Mouse (Mus musculus) neural tube, embryonic 15.5 days (tissue): ENCODE results near the gene Zfp689. TPM values are rescaled to one million over a fixed set of nuclear protein-coding genes. Genes with fewer than 3 reads are reported as not detected.
A peak's percentile ranks its signal among the peaks of the same experiment; 100 is the strongest.
"Not testable (repeated sequence)": the region's sequence is repeated elsewhere in the genome, so short reads cannot be mapped to it uniquely, and the experiment has no call there.

Source experiments
- ATAC-seq: fragments of 200-750 bp; cut with Nextera tagmentation; 2 replicates; pipeline ENCODE4 v1.8.0; 2017; ENCODE audit warnings: mild to moderate bottlenecking, moderate TSS enrichment, moderate library complexity; ENCODE audit not compliant: low FRiP score
- H3K27ac ChIP-seq: fragments of 300-500 bp; sonication (generic); replicated peaks from 2 replicates; pipeline ENCODE4 v1.5.1; 2015; ENCODE audit warnings: mild to moderate bottlenecking, inconsistent platforms
- H3K27me3 ChIP-seq: fragments of 300-500 bp; sonication (generic); replicated peaks from 2 replicates; pipeline ENCODE4 v1.6.1; 2015; ENCODE audit warnings: inconsistent platforms
- H3K36me3 ChIP-seq: fragments of 300-500 bp; sonication (generic); 2 replicates; pipeline ENCODE4 v1.6.1; 2015; ENCODE audit warnings: inconsistent platforms
- H3K4me1 ChIP-seq: fragments of 300-500 bp; sonication (generic); 2 replicates; pipeline ENCODE4 v1.6.1; 2015; ENCODE audit warnings: inconsistent platforms
- H3K4me2 ChIP-seq: fragments of 300-500 bp; sonication (generic); 2 replicates; pipeline ENCODE4 v1.6.1; 2015; ENCODE audit warnings: inconsistent platforms, mild to moderate bottlenecking, moderate library complexity
- H3K4me3 ChIP-seq: fragments of 300-500 bp; sonication (generic); replicated peaks from 2 replicates; pipeline ENCODE4 v1.5.1; 2015; ENCODE audit warnings: mild to moderate bottlenecking, inconsistent platforms
- H3K9ac ChIP-seq: fragments of 300-500 bp; sonication (generic); replicated peaks from 2 replicates; pipeline ENCODE4 v1.6.1; 2015; ENCODE audit warnings: mild to moderate bottlenecking, inconsistent platforms
- H3K9me3 ChIP-seq: fragments of 300-500 bp; sonication (generic); replicated peaks from 2 replicates; pipeline ENCODE4 v1.6.1; 2016; ENCODE audit warnings: inconsistent platforms
- WGBS: fragments of 180-500 bp; shearing (Covaris S2); methylation state at CpG from one replicate; pipeline ENCODE4 v1.1.7; 2015; ENCODE audit warnings: mixed read lengths; 5-methylcytosine and 5-hydroxymethylcytosine counted together
- polyA plus RNA-seq: library from polyadenylated mRNA; unstranded; fragments of >200 nt; fragmentation: Nextera tagmentation; extraction: Ambion mirVana; gene quantifications from 2 replicates; pipeline ENCODE4 v1.2.1, GENCODE M21; 2015

Zfp689 gene
- 13.4 TPM in 2 replicates for polyA plus RNA-seq

DNA sequence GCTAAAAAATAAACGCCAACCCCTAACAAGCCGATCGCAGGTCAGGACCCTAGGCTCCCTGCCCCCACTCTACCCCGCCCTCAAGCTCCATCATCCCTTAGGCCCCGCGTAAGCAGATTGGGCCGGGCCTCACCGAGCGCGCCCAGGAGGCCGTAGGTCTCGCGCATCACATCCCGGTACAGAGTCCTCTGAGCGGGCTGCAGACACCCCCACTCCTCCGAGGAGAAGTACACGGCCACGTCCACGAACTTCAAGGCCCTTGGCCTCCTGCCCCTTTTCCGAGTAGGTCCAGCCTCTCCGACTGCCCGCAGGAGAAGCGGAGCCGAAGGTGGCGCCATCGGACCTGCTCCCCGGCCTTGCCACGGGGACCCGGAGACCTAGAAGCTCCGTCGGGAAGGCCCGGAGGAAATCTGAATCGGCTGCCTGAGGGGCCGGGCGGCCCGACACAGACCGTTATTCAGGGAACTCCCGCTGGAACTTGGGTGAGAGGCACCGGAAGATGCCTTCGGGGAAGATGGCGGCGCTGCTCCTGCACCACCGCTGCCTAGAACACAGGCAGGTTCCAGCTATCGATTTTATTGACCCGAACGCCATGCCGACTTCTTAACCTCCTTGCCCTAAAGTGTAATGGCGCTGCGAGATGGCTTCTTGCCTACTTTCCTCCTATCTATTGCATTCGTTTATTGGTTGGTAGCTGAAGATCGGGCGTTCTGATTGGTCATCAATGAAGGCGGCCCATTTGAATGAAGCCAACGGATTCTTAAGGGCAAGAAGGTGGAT is at the start of gene Zfp689:
Zfp689 (minus strand) TSS at position 638 of the 780 bp plus-strand sequence.
- H3K4me3 ChIP-seq, result peak within 1 kb of the TSS; percentile 87
- H3K27me3 ChIP-seq, result no peaks in the 10 kb centered on the region
- H3K4me1 ChIP-seq, result peaks cover 49% of the 10 kb centered on the region
- H3K9me3 ChIP-seq, result no peaks in the 10 kb centered on the region
- under 1% methylated on average over 54 of the region's 54 CpGs for whole genome bisulfite sequencing
- peaks cover 32% of the 10 kb centered on the region for H3K36me3 ChIP-seq
- H3K9ac ChIP-seq, result peak within 1 kb of the TSS; percentile 90
- peak within 1 kb of the TSS; percentile 94 for H3K27ac ChIP-seq
- peak; percentile 96 for ATAC-seq
- H3K4me2 ChIP-seq, result peak within 1 kb of the TSS; percentile 83

DNA sequence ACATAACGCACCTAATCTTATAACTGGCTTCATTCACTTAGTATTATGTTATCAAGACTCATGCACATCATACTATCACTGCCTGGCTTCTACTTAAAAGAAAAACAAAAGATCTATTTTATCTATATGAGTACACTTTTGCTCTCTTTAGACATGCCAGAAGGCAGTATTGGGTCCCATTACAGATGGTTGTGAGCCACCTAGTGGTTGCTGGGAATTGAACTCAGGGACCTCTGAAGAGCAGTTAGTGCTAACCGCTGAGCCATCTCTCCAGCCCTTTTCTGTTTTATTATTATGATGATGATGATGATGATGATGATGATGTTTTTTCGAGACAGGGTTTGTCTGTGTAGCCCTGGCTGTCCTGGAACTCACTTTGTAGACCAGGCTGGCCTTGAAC is 49.4 kb upstream of the Zfp689 start:
- 40% methylated on average over 3 of the region's 3 CpGs for WGBS
- H3K4me2 ChIP-seq, result no peak overlapping the region
- no peak overlapping the region for H3K27ac ChIP-seq
- no peak overlapping the region for H3K9ac ChIP-seq
- H3K4me3 ChIP-seq, result no peak overlapping the region
- H3K27me3 ChIP-seq, result no peaks in the 10 kb centered on the region
- ATAC-seq, result no peak
- no peaks in the 10 kb centered on the region for H3K9me3 ChIP-seq
- no peaks in the 10 kb centered on the region for H3K4me1 ChIP-seq
- H3K36me3 ChIP-seq, result no peaks in the 10 kb centered on the region

DNA sequence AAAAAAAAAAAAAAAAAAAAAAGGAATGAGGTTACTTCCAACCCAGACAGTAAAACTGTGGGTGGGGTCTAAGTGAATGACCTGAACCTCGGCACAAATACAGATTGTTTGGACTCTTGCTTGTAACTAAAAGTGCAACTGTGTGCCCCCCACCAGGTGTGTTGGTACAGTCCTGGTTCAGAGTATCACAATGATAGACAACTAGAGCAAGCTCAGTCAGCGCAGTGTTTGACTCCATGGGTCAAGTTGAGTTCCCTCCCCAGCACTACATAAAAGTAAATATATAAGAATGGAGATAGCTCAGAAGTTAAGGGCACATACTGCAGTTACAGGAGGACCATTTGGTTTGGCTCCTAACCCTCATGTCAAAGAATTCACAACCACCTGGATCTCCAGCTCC is 48.4 kb upstream of the Zfp689 start:
- 88% methylated on average over 2 of the region's 2 CpGs for WGBS
- H3K4me1 ChIP-seq, result no peaks in the 10 kb centered on the region
- no peaks in the 10 kb centered on the region for H3K27me3 ChIP-seq
- H3K9me3 ChIP-seq, result no peaks in the 10 kb centered on the region
- ATAC-seq, result no peak
- H3K4me2 ChIP-seq, result no peak overlapping the region
- no peak overlapping the region for H3K27ac ChIP-seq
- no peak overlapping the region for H3K9ac ChIP-seq
- no peaks in the 10 kb centered on the region for H3K36me3 ChIP-seq
- H3K4me3 ChIP-seq, result no peak overlapping the region

DNA sequence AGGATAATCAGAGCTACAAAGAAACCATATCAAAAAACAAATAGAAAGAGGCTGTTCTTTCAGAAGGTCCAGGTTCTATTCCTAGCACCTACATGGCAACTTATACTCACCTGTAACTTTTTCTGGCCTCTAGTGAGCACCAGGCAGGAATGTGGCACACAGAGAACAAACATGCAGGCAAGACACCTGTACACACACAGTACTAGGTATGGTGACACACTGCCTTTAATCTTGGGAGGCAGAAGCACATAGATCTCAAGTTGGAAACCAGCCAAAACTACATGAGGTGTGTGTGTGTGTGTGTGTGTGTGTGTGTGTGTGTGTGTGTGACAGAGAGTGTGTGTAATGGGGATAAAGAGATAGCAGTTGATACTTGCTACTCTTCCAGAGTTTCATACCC is 45.7 kb upstream of the Zfp689 start:
- Histone ChIP-seq H3K27ac (no peak overlapping the region), H3K9me3 (no peaks in the 10 kb centered on the region), H3K27me3 (no peaks in the 10 kb centered on the region), H3K36me3 (peaks cover 25% of the 10 kb centered on the region), H3K4me1 (no peaks in the 10 kb centered on the region), H3K9ac (no peak overlapping the region), H3K4me2 (no peak overlapping the region), H3K4me3 (no peak overlapping the region)
- no peak for ATAC-seq

DNA sequence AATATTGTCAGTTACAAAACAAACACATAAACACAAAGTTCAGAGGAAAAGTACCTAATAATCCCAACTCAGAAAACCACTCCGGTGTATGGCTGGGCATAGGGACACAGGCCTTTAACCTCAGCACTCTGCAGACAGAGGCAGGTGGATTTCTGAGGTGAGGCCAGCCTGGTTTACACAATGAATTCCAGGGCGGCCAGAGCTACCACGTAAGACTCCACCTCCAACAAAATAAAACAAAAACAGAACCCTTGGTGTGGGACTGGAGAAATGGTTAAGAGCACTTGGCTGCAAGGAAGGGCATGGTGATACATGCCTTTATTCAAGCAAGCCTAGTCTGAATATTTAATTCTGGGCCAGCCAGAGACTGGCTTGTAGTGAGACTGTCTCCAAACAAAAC is 42.9 kb upstream of the Zfp689 start:
- H3K27me3 ChIP-seq, result no peaks in the 10 kb centered on the region
- H3K27ac ChIP-seq, result no peak overlapping the region
- no peak for ATAC-seq
- peaks cover 51% of the 10 kb centered on the region for H3K36me3 ChIP-seq
- no peak overlapping the region for H3K9ac ChIP-seq
- 94% methylated on average over 3 of the region's 3 CpGs for WGBS
- H3K4me1 ChIP-seq, result no peaks in the 10 kb centered on the region
- no peak overlapping the region for H3K4me3 ChIP-seq
- no peaks in the 10 kb centered on the region for H3K9me3 ChIP-seq
- H3K4me2 ChIP-seq, result no peak overlapping the region

DNA sequence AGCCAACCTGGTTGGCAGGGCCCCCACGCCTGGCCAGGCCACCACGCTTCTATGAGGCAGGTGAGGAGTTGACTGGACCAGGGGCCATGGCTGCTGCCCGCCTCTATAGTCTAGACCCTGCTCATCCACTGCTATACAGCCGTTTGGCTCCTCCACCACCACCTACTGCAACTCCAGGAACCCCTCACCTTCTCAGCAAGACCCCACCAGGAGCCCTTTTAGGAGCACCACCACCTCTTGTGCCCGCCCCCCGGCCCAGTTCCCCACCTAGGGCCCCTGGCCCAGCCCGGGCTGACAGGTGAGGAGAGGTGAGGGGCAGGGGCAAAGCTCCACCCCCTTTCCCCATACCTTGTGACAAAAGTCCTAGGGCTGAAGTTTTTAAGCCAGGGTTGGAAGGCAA is 41.0 kb upstream of the Zfp689 start:
- H3K4me2 ChIP-seq, result no peak overlapping the region
- H3K36me3 ChIP-seq, result peaks cover 69% of the 10 kb centered on the region
- ATAC-seq, result no peak
- no peaks in the 10 kb centered on the region for H3K4me1 ChIP-seq
- no peak overlapping the region for H3K27ac ChIP-seq
- 95% methylated on average over 7 of the region's 7 CpGs for WGBS
- no peak overlapping the region for H3K4me3 ChIP-seq
- no peak overlapping the region for H3K9ac ChIP-seq
- H3K9me3 ChIP-seq, result no peaks in the 10 kb centered on the region
- no peaks in the 10 kb centered on the region for H3K27me3 ChIP-seq

DNA sequence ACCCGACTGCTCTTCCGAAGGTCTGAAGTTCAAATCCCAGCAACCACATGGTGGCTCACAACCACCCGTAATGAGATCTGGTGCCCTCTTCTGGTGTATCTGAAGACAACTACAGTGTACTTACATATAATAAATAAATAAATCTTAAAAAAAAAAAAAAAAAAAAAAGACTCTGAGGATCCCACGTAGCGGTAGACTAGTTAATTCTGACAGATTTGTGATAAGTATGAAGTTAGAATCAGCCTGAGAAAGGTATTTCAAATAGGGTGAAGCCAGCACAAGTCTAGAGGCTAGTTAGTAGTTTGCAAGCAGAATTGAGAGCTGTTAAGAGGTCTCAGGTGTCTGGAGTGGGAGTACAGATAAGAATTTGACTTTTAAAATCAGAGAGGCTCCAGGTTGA is 39.4 kb upstream of the Zfp689 start:
- H3K9me3 ChIP-seq, H3K4me2 ChIP-seq, ATAC-seq, H3K27me3 ChIP-seq, H3K27ac ChIP-seq, H3K4me3 ChIP-seq, H3K9ac ChIP-seq, H3K4me1 ChIP-seq: not testable (repeated sequence)
- H3K36me3 ChIP-seq, result peaks cover 81% of the 10 kb centered on the region
- WGBS, result 68% methylated on average over 5 of the region's 5 CpGs

DNA sequence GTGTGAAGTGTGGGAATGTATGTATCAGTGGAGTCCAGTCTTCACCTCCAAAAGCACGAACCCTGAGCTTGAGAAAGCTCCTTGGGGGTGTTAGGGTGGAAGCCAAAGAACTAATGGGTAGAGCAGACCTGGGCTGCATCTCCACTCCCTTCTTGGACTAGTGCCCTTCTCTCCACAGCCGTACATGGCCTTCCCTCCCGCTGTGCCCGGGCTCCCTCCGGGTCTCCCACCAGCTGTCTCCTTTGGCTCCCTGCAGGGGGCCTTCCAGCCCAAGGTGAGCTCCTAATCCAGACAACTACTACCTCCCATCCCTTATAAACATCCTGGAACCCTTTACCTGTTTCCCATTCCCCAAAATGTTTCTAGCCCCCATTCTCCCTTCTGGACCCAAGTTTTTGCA is 36.5 kb upstream of the Zfp689 start:
- no peak overlapping the region for H3K27ac ChIP-seq
- no peak for ATAC-seq
- H3K9me3 ChIP-seq, result no peaks in the 10 kb centered on the region
- H3K27me3 ChIP-seq, result no peaks in the 10 kb centered on the region
- H3K4me1 ChIP-seq, result peaks cover 28% of the 10 kb centered on the region
- H3K9ac ChIP-seq, result no peak overlapping the region
- no peak overlapping the region for H3K4me3 ChIP-seq
- 79% methylated on average over 5 of the region's 5 CpGs for WGBS
- H3K36me3 ChIP-seq, result peaks cover 83% of the 10 kb centered on the region
- H3K4me2 ChIP-seq, result no peak overlapping the region

DNA sequence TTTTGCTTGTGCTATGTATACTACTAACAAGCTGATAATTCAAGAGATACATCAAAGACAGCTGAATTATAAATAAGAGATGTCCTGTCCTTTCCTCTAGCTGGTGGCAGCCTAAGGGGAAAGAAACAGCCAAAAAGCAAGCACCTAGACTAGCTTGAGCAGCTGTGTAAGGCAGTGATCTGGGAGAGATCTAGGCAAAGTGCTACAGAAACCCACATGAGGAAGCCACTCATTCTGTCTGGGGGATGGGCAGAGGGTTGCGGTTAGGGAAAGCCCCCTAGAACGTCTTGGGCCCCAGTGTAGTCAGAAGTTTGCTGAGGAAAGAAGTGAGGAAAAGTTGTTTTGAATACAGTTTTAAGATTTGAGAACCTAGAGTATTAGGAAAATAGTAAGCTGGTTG is 31.4 kb upstream of the Zfp689 start:
- ATAC-seq, result no peak
- 64% methylated on average over 2 of the region's 2 CpGs for WGBS
- Histone ChIP-seq H3K9ac (peak overlapping the region; percentile 87), H3K4me2 (peak overlapping the region; percentile 97), H3K36me3 (peaks cover 47% of the 10 kb centered on the region), H3K9me3 (no peaks in the 10 kb centered on the region), H3K4me1 (peaks cover 46% of the 10 kb centered on the region), H3K27ac (peak overlapping the region; percentile 99; the same call in 1 of the 2 replicates), H3K27me3 (no peaks in the 10 kb centered on the region), H3K4me3 (peak overlapping the region; percentile 99)

DNA sequence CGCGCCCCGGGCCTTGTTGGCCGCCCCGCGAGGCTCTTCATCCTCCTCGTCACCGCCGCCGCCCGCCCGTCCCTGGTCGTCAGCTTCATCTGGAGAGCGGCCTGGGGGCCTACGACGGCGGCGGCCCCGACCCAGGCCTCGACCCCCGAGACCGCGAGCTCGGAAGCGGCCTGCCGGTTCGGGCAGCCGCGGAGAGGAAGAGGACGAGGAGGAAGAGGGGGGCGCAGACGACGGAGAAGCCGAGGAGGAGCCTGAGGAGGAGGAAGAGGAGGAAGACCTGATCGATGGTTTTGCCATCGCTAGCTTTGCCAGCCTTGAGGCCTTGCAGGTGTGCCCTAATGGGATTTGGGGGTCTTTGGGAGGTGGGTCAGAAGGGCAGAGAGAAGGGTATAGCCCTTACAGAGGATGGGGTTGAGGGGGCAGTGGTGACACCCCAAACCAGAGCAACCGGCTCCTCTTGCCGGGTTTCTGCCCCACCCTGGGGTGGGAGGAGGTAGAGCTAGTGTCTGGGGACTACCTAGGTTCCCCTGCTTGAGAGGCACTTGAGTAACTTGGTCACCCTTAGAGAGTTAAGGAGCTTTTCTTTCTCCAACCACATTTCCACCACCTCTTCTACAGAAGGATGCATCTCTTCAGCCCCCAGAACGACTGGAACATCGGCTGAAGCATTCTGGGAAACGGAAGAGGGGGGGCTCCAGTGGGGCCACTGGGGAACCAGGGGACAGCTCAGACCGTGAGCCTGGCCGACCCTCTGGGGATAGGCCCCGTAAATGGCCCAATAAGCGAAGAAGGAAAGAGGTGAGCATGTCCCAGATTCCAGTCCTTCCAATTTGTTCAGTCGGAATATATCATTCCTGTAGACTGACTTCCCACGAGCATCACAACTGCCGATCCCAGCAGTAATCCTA is 30.6 kb upstream of the Zfp689 start:
- H3K9ac ChIP-seq, result peak overlapping the region; percentile 87
- 4% methylated on average over 47 of the region's 48 CpGs for WGBS
- peak overlapping the region; percentile 99 for H3K4me3 ChIP-seq
- no peaks in the 10 kb centered on the region for H3K9me3 ChIP-seq
- peak overlapping the region; percentile 97 for H3K4me2 ChIP-seq
- peaks cover 47% of the 10 kb centered on the region for H3K36me3 ChIP-seq
- H3K27me3 ChIP-seq, result no peaks in the 10 kb centered on the region
- no peak for ATAC-seq
- peak overlapping the region; percentile 99 for H3K27ac ChIP-seq
- H3K4me1 ChIP-seq, result peaks cover 46% of the 10 kb centered on the region

DNA sequence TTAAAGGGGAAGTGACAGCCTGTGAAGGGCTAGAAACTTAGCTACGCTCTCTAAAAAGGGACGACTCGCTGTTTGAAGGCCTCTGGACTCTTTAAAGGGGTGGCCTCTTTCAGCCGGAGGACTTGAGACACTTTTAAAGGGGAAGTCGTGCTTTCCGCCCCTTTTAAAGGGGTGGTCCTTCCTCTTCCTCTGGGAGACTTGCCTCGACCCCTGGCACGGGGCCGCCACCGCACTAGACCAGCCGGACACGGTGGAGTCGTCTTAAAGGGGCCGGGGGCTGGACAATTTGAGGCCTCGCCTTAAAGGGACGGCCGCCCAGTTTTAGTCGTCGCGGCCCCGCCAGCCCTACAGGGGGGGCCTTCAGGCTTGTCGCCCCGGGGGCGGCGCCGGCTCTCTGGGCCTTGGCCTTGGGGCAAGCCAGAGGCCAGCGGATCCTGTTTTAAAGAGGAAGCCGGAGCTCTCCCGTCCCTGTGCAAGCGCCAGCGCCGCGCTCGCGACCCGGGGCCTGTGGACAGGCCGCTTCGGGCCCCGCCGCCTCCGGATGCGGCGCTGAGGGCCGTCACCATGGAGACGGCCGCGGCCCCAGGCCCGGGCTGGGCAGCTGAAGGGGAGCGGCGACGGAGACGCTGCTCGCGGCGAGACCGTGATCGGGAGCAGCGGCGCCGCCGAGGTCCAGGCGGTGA is 29.8 kb upstream of the Zfp689 start, which contains the start of gene Fbrs:
Fbrs (plus strand) TSS at position 565 of the 683 bp plus-strand sequence.
- Histone ChIP-seq H3K9ac (peak within 1 kb of the TSS; percentile 87), H3K27ac (peak within 1 kb of the TSS; percentile 99), H3K27me3 (no peaks in the 10 kb centered on the region), H3K4me2 (peak within 1 kb of the TSS; percentile 97), H3K9me3 (no peaks in the 10 kb centered on the region), H3K36me3 (peaks cover 50% of the 10 kb centered on the region), H3K4me3 (peak within 1 kb of the TSS; percentile 99), H3K4me1 (peaks cover 43% of the 10 kb centered on the region)
- ATAC-seq, result peak; percentile 84
- under 1% methylated on average over 53 of the region's 62 CpGs for WGBS
